9 mouse cellular contexts compared by ENCODE assay signal in genomic region chr1:171249913-171250600, GRCm38 (mm10). TPM values are rescaled to one million over a fixed set of nuclear protein-coding genes. Genes with fewer than 3 reads are reported as not detected.
A peak's percentile ranks its signal among the peaks of the same experiment; 100 is the strongest.
DNase-seq lines count a peak whose midpoint lies in the region; ATAC-seq and TF ChIP-seq lines count a peak whose summit lies in the region.
"Had no signal": no experiment of that assay in that cellular context is flagged by ENCODE, and none has a peak within 500 bp of the region (broad histone marks: within the 10 kb centered on the region; RNA-seq: fewer than 3 reads in every experiment).

Gene Adamts4 (plus strand): TSS chr1:171250421.

- no peaks in the 10 kb centered on the region for H3K9me3 ChIP-seq in intestine, embryonic 16.5 days (ENCODE audit: control insufficient read depth, low read length)
- no peaks in the 10 kb centered on the region for H3K9me3 ChIP-seq in liver, embryonic 13.5 days (replicated peaks)

- peak within 1 kb of the TSS; percentile 75 for H3K27ac ChIP-seq in intestine, embryonic 16.5 days (ENCODE audit: low read length)
- no peak within 1 kb of the TSS for H3K27ac ChIP-seq in liver, embryonic 13.5 days
- no peak within 1 kb of the TSS for H3K27ac ChIP-seq in small intestine, adult 2 months (ENCODE audit: insufficient read depth, low read depth, low read length)

- no peak for ATAC-seq in intestine, embryonic 16.5 days
- ATAC-seq in liver, embryonic 13.5 days (ENCODE audit: low read depth) = no peak
- no peak for ATAC-seq in erythroid progenitor cell, adult 5-6 weeks (replicated peaks; ENCODE audit: low FRiP score, poor library complexity, severe bottlenecking)

- no peak for TF ChIP-seq POLR2A in small intestine, adult 2 months (IDR thresholded peaks at IDR 0.05; ENCODE audit: low read depth, low read length)

- H3K4me2 ChIP-seq in intestine, embryonic 16.5 days (ENCODE audit: low read depth, low read length) = peak within 1 kb of the TSS; percentile 49
- peak within 1 kb of the TSS; percentile 36 for H3K4me2 ChIP-seq in liver, embryonic 13.5 days

- H3K4me3 ChIP-seq in intestine, embryonic 16.5 days (ENCODE audit: low read length) = peak within 1 kb of the TSS; percentile 40
- peak within 1 kb of the TSS; percentile 19; the same call in 1 of the 2 replicates for H3K4me3 ChIP-seq in liver, embryonic 13.5 days (replicated peaks)
- H3K4me3 ChIP-seq in small intestine, adult 2 months (ENCODE audit: low read depth, low read length) = peak within 1 kb of the TSS; percentile 42

- TF ChIP-seq CTCF in small intestine, adult 2 months (IDR thresholded peaks at IDR 0.05; ENCODE audit: extremely low read depth, insufficient read length, insufficient replicate concordance, low read depth, low read length) = no peak

- peak within 1 kb of the TSS; percentile 46 for H3K9ac ChIP-seq in intestine, embryonic 16.5 days (ENCODE audit: low read depth, low read length)
- H3K9ac ChIP-seq in liver, embryonic 13.5 days = no peak within 1 kb of the TSS

- no peaks in the 10 kb centered on the region for H3K36me3 ChIP-seq in intestine, embryonic 16.5 days (ENCODE audit: control insufficient read depth, insufficient read depth, low read length)
- H3K36me3 ChIP-seq in liver, embryonic 13.5 days = peaks cover 9% of the 10 kb centered on the region
- peaks cover 3% of the 10 kb centered on the region for H3K36me3 ChIP-seq in small intestine, adult 2 months (ENCODE audit: control insufficient read depth, insufficient read depth, low read length)

- WGBS in intestine, embryonic 16.5 days = 12% methylated on average over 5 of the region's 5 CpGs
- WGBS in liver, embryonic 13.5 days (ENCODE audit: insufficient replicate concordance) = 17% methylated on average over 5 of the region's 5 CpGs
- WGBS in small intestine, adult 2 months = 51% methylated on average over 5 of the region's 5 CpGs

- DNase-seq in cerebellum, postnatal 14 days = peak; percentile 55 to 65
- no peak for DNase-seq in cerebellum, adult 9-11 months
- DNase-seq in Muller cell, postnatal 12 days (ENCODE audit: inconsistent ontology term) = peak; percentile 85
- DNase-seq in gastrocnemius, postnatal 25 days = peak; percentile 45
- no peak for DNase-seq in liver, embryonic 13.5 days

- H3K4me1 ChIP-seq in intestine, embryonic 16.5 days (ENCODE audit: control insufficient read depth, insufficient read depth, low read length) = peaks cover 46% of the 10 kb centered on the region
- peaks cover 43% of the 10 kb centered on the region for H3K4me1 ChIP-seq in liver, embryonic 13.5 days (replicated peaks)
- H3K4me1 ChIP-seq in small intestine, adult 2 months (ENCODE audit: control insufficient read depth, insufficient read depth, insufficient read length, low read length) = peaks cover 17% of the 10 kb centered on the region

- H3K27me3 ChIP-seq in intestine, embryonic 16.5 days (replicated peaks; ENCODE audit: control insufficient read depth, insufficient read depth, low read length) = no peaks in the 10 kb centered on the region; the same call in 1 of the 2 replicates
- peaks cover 50% of the 10 kb centered on the region for H3K27me3 ChIP-seq in liver, embryonic 13.5 days
- H3K27me3 ChIP-seq in small intestine, adult 2 months (ENCODE audit: control insufficient read depth, insufficient read depth, low read length) = no peaks in the 10 kb centered on the region

RNA-seq across cellular contexts. Expression of gene Adamts4, which starts in this region (rescaled TPM):
- total RNA-seq in gastrocnemius, postnatal 25 days (2021) = 1 to 10 TPM in 1 of 2 experiments, under 1 TPM in 1; 0.43 to 1.4 TPM
- polyA plus RNA-seq in intestine, embryonic 16.5 days (2015; fragmentation: Nextera tagmentation; extraction: Ambion mirVana) = 6.3 and 7.0 TPM in 2 replicates
- 0.43 and 0.46 TPM in 2 replicates for polyA plus RNA-seq in liver, embryonic 13.5 days (2015; fragmentation: Nextera tagmentation; extraction: Ambion mirVana)
- polyA plus RNA-seq in small intestine, adult 2 months (2012; rRNA removed) = 1.5 and 2.6 TPM in 2 replicates
- 0.42 TPM in 1 of 2 replicates, not detected in the other for total RNA-seq in erythroid progenitor cell, adult 5-6 weeks (2015; ENCODE audit: low replicate concordance)
- not detected in 2 replicates for total RNA-seq in erythroid progenitor cell, adult 5-6 weeks (2017; ENCODE audit: low replicate concordance)
- total RNA-seq: MEL had no signal

Comparison
In these comparisons a context has a peak if more than half of its experiments do, and no peak if none do; other contexts are left out.
1. DNase-seq: peak in cerebellum, postnatal 14 days (2 of 2), Muller cell, postnatal 12 days (single experiment) and gastrocnemius, postnatal 25 days (single experiment); none in cerebellum, adult 9-11 months (single experiment) and liver, embryonic 13.5 days (single experiment).
2. Peak in every context shown above with its lines, with median percentiles within 50 percentile points of each other: H3K4me3 ChIP-seq.